Mouse (Mus musculus) liver, adult (tissue): ENCODE results near the gene Pitpnm3.

ENCODE experiments used
- GATA4 ChIP-seq: IDR thresholded peaks from 2 replicates; pipeline ENCODE4 v1.6.1; 2014; ENCODE audit warnings: mild to moderate bottlenecking, low read length; ENCODE audit not compliant: insufficient replicate concordance

Pitpnm3 gene

GRCm38 (mm10) chr11:72135383-72136158 lies at the start of gene Pitpnm3:
Pitpnm3 (minus strand) TSS chr11:72135778.
- TF ChIP-seq GATA4 = no peak

DNA sequence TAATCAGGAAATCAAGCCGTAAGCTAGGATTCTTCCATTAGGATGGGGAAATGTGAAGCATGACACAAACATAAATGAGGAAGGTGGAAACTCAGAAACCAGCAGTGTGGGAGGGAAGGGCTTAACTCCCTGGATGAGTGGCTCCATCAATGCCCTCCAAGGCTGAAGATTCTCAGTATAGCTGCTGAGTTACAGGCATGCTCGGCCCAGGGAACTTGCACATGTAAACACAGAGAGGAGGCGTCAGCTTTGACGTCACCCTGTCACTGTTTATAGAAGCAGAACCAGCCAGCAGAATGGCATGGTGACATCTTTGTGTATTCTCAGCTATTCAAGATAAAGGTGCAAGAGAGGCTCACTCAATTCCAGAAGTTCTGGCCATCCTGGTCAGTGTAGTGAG lies 48.7 kb upstream of the Pitpnm3 start:
- TF ChIP-seq GATA4 = no peak

- TF ChIP-seq GATA4 = no peak
These were observed 45.6 kb upstream of the Pitpnm3 start for GRCm38 (mm10) chr11:72181136-72181535.

- TF ChIP-seq GATA4 = no peak
These were observed 45.0 kb upstream of the Pitpnm3 start for GRCm38 (mm10) chr11:72180556-72180955.

DNA sequence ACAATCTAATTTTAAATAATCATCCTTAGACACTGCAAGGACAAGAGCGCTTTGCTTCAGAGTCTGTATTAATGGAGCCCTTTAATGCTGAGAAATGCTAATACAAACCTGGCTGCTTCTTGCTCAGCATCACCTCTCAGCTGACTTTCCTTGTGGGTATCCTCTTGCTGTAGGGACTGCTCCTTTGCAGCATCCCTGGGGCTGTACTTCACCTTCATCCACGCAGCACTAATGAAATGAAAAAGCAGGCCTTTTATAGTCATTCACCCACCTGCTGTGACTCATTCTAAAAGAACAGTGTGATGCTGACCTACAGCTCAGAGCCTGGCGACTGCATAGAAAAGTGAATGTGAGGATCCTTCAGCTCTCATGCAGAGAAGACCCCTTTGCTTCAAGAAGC lies 41.0 kb upstream of the Pitpnm3 start:
- no peak for TF ChIP-seq GATA4

- no peak for TF ChIP-seq GATA4
These were observed 40.4 kb upstream of the Pitpnm3 start for GRCm38 (mm10) chr11:72175966-72176365.

GRCm38 (mm10) chr11:72174721-72175120 lies 39.1 kb upstream of the Pitpnm3 start:
- TF ChIP-seq GATA4 = no peak

- no peak for TF ChIP-seq GATA4
These were observed 37.9 kb upstream of the Pitpnm3 start for GRCm38 (mm10) chr11:72173506-72173905.

- no peak for TF ChIP-seq GATA4
These were observed 34.3 kb upstream of the Pitpnm3 start for GRCm38 (mm10) chr11:72169871-72170270.

DNA sequence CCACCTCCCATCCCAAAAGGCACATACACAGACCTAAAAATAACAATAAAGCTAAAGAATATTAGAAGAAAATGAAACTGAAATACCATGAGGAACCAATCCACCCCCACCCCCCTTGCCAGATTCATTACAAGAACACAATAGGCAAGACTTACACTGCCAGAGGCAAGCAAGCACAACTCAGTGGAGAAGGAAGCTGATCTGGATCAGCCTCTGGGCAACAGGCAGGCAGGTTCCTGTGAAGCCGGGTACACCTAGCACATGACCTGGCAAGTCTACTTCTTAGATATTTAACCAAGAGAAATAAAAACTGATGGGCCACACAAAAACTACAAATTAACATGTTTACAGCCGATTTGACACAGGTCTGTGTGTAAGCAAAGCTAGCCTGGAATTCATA lies 27.6 kb upstream of the Pitpnm3 start:
- no peak for TF ChIP-seq GATA4

DNA sequence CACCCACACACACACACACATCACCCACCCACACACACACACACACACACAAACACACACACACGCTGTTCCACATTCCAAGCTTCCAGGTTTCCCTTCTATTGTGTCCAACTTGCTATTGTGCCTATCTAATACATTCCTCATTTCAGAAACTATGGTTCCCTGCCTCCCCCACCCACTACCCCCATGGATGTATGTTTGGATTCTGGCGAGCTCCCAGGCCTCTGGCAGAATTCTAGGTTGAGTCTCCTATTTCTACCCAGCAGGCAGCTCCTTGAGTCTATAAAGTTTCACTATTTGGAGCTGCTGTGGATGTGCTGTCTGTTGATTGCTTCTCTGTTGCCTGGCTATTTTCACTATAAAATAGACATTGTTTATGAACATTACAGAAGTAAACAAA lies 21.0 kb upstream of the Pitpnm3 start:
- no peak for TF ChIP-seq GATA4

GRCm38 (mm10) chr11:72155981-72156428 lies 20.4 kb upstream of the Pitpnm3 start:
- TF ChIP-seq GATA4 = no peak

GRCm38 (mm10) chr11:72155186-72155980 lies 19.8 kb upstream of the Pitpnm3 start:
- TF ChIP-seq GATA4 = no peak

DNA sequence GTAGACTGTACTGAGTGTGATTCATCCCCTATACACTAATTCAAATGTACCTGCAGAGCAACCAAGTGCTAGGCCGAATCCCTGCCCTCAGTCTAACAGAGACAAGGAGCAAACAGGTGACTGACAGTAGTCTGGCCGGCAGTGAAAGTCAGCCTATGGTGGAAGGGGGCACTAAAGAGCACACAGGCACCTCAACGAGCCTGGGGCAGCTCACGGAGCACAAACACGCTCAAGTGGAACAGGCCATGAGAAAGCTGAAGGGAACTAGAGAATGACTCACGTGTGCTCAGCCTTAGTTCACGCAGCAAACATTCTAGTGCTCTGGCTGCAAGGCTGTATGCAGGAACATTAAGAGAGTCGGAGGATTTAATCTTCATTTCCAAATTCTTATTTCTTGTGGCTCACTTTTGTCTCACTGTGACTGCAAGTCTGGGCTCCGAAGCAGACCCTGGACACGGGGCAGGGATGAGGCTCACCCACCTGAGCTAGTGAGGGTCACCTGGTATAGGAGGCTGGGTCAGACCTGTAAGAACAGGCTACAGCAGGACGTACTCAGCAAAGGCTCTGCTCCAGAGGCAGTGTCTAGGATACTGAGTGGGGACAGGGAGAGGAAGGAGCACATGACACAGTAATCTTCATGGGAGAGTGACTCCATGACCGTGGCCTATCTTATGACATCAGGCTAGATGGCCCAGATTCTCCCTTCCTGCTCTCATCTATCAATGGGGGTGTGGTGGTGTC lies 17.7 kb upstream of the Pitpnm3 start:
- TF ChIP-seq GATA4 = no peak

GRCm38 (mm10) chr11:72151120-72151519 lies 15.5 kb upstream of the Pitpnm3 start:
- TF ChIP-seq GATA4 = no peak

GRCm38 (mm10) chr11:72147910-72148309 lies 12.3 kb upstream of the Pitpnm3 start:
- no peak for TF ChIP-seq GATA4

- TF ChIP-seq GATA4 = no peak
These were observed 10.3 kb upstream of the Pitpnm3 start for GRCm38 (mm10) chr11:72145877-72146248.
